Mouse (Mus musculus) 3134 (cell line): ENCODE measurements around the gene Tmem199.

Experiments
- DNase-seq: peaks from one replicate; pipeline ENCODE4 v3.0.0-alpha.2; 2011; ENCODE audit warnings: low spot score; ENCODE audit not compliant: insufficient read length; ENCODE audit errors: extremely low read depth

The Tmem199 gene

GRCm38 (mm10) chr11:78528714-78529113 is 16.7 kb upstream of the Tmem199 start:
- no peak for DNase-seq

DNA sequence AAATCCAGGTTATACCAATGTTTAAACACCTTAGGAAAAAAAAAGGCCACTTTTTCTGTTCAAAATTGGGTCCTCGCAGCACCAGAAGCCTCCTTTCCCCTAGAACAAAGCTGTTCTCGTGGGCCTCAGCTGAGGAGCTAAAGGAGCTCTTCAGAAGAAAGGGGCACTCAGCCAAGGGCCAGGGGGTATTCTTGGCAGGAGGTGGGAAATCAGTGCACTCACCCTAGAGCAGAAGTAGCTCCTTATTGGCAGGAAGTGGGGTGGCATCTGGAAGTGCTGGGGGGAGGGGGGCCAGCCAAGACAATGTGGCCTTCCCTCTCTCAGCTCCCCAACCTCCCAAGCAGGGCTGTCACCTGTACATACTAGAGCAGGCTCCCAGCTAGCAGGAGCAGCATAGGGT is 12.9 kb upstream of the Tmem199 start:
- DNase-seq, result no peak

- no peak for DNase-seq
These were observed 11.4 kb upstream of the Tmem199 start for GRCm38 (mm10) chr11:78523241-78523955.

GRCm38 (mm10) chr11:78522481-78522997 is 10.6 kb upstream of the Tmem199 start:
- DNase-seq, result peak; percentile 51

DNA sequence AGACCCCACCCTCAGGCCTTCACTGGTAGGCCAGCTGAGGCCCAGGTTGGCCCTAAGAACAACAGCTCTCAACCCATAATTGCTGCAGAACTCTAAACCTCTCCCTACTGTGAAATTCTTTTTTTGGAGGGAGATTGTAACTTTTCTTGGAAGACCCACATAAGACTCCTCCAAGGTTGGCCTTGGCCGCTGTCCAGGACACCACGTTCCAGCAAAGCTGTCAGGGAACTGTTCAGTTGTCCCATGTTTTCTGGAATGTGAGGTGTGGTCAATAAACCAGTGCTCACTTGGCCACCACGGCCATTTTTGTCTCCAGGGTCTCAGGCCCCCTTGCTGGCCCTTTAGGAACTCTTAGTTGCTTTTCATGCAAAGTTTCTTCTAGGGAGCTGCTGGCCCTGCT is 9.9 kb upstream of the Tmem199 start:
- DNase-seq, result no peak

DNA sequence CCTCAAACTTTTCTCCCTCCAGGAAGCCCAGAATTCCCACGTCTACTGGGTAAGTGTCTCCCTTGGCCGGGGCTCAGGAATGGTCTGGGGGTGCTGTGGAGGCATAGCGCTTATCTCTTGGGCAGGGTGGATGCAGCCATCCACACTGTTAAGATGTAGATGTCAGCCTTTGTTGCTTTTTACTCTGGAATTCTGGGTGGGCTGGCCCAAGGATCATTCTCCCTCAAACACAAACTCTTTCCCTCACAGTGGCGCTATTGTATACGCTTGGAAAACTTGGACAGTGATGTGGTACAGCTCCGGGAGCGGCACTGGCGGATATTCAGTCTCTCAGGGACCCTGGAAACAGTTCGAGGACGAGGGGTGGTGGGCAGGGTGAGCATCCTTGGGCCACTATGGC is 7.0 kb upstream of the Tmem199 start:
- DNase-seq, result no peak

DNA sequence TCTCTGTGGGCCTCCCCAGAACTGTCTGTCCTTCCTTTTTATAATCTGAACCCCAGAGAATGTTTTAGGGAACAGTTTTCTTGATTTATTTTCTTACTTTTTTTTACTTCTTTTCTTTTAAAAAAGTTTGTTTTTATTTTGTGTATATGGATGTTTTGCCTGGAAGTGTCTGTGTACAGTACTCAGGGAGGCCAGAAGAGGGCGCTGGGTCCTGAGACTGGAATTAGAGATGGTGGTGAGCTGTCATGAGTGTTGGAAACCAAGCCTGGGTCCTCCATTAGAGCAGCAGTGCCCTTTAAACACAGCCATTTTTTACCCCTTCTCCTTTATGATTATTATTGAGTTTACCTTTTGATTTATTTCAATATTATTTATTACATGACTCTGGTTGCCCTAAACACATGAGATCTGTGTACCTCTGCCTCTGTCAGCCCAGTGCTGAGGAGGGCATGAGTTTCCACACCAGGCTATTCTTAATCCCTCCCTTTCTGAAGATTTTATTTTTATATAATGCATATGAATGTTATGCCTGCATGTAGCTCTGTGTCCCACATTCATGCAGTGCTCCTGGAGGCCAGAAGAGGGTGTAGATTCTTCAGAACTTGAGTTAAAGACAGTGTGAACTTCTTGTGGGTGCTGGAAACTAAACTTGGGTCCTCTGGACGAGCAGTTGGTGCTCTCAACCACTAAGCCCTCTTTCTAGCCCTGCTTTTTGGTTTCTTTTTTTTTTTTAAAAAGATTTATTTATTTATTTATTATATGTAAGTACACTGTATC is 3.8 kb upstream of the Tmem199 start:
- DNase-seq, result no peak

DNA sequence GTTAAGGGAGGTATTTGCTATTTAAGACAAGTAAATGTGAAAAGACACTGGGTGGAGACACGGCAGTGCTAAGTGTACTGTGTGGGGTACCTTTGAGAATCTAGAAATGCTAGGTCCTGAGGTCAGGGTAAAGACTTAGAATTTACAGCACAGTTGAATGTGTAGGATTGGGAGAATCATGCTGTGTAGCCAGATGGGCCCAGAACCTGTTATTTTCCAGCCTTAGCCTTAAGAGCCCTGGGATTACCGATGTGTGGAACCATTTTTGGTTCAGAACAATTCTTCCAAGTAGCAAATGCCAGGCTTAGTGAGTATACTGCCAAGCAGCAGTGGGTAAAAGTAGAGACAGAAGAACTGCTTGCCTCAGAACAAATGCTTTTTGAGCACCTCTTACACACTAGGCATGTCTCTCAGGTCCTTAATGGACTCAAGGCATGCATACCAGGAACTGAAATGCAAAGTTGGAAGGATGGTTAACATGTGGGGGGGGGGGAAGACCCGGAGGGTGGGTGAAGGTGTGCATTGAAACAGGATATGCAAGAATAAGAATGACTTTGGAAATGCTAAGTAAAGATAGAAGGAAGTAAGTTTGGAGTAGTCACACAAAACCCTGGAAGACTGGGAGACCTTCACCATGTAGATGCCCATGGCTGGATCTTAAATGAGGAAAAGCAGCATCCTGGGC is 1.3 kb upstream of the Tmem199 start:
- no peak for DNase-seq

GRCm38 (mm10) chr11:78509148-78509547 is 2.8 kb downstream of the Tmem199 start:
- no peak for DNase-seq

GRCm38 (mm10) chr11:78505430-78505829 is 6.5 kb downstream of the Tmem199 start:
- DNase-seq, result no peak

DNA sequence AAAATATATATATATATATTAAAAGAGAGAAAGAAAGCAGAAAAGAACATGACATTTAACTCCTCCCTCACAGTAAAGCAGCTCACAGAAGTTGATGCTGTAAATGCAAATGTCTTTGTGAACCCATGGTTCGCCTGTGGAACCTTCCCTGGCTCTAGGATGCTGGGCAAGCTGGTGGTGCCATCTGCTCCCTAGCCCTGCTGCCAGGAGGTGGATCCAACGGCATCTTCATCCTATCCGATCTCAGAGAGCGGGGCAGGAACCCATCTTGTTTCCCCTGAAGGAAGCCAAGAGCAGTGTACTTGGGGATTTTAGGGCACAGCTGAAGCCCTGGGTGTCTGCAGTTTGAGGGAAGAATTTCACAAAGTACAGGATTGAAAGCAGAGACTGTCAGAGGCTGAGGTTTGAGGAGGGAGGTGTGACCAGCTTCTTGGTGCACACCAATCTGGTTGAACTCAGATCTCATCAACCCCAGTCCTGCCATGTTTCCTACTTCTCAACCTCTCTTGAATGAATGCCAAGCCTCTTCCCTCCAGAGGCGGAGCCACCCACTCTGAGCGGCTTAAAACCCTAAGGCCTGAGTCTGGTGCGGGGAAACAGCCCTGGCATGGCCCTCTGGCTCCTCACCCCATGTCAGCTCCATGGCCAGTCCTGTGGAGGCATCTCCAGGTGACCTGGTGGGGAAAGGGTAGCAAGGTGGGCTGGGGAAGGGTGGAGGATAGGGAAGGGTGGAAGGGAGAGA is 8.9 kb downstream of the Tmem199 start, which contains the start of gene Sebox:
Sebox (plus strand) TSS at position 539 of the 742 bp plus-strand sequence.
- no peak for DNase-seq

DNA sequence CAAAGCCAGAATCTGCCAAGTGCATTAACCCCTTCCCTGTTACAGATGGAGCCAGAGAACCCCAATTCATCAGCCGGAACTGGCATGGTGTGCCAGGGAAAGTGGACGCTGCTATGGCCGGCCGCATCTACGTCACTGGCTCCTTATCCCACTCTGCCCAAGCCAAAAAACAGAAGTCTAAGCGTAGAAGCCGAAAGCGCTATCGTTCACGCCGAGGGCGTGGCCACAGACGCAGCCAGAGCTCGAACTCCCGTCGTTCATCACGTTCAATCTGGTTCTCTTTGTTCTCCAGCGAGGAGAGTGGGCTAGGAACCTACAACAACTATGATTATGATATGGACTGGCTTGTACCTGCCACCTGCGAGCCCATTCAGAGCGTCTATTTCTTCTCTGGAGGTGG is 10.4 kb downstream of the Tmem199 start:
- no peak for DNase-seq

GRCm38 (mm10) chr11:78500623-78501202 is 11.3 kb downstream of the Tmem199 start:
- DNase-seq, result no peak

- DNase-seq, result no peak
These were observed 12.4 kb downstream of the Tmem199 start for GRCm38 (mm10) chr11:78499543-78499942.

DNA sequence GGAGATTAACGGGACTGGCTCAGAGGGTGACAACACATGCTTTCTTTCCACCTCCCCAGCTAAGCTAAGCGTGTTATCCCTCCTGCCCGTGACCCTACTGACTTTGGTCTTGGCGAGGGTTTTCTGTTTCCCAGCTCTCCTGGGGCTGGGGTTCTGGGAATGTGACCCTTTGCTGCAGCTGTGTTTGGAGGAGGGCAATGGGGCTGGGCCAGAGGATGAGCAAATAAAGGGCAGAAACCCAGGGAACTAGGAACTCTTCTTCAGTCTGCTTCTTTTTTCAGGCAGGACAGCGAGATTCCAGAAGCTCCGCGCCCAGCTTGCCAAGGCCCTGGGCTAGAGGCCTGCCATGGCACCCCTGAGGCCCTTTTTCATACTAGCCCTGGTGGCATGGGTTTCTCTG is 13.0 kb downstream of the Tmem199 start, which contains the start of gene Vtn:
Vtn (plus strand) TSS at position 88 of the 400 bp plus-strand sequence.
- no peak for DNase-seq

DNA sequence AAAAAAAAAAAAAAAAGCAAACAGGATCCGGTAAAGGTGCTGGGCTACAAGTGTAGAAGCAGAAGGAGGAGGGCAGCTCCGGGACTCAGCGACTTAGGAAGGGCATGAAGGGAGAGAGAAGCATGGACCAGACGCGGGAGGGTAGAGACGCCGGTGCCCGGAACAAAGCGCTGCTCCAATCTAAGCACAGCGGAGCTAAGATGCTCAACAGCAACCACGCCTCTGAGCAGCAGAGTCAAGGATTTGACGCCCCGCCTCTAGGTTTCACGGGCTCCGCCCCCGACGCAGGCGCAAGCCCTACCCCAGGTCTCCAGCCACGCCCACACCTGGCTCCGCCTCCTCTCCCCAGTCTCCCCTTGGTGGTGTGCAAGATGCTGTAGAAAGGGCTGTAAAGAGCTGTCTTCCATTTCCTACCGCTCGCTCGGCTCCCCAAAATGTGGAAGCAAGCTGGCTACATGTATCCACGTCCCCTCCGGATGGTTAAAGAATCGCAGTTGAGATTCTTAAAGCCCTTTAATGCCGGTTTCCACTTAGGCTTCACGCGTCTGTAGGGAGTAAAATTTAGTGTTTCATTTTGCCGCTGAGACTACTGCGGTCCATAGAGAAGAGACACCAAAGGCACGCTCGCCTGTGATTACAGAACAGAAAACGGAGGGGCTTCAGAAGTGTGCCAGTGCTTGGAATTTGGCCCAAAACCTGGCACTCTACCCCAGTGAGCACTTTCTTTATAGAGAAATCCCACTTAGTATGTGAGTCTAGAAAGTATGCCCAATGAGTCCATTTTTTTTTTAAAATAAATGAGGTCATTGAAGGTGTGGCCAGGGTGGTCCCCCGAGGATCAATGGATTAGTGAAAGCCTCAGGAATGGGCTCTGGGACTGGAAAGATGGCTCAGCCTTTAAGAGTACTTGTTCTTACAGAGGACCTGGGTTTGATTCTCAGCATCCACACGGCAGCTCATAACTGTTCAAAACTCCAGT is 14.1 kb downstream of the Tmem199 start, which contains the start of gene Sarm1:
Sarm1 (minus strand) TSS at position 211 of the 979 bp plus-strand sequence.
- peak; percentile 95 for DNase-seq

DNA sequence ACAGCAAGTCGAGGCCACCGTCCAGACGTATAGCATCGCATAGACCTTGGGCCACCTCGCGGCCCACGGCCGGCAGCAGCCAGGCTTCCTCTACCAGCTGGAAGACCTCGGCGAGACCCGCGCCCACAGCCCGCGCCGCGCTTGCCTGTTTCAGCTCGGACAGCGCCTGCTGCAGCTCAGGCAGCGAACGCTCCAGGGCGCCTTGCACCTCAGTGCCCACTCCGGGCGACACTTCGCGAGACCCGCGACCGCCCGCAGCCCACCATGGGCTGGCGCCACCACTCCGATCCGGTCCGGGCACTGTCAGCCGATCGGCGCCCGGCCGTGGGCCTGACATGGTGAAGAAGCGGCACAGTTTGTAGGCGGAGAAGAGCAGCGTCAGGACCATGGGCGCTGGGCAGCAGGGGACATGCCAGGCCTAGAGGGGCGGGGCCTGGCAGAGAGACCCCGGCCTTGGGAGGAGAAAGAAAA is 14.9 kb downstream of the Tmem199 start:
- no peak for DNase-seq

- DNase-seq, result no peak
These were observed 16.1 kb downstream of the Tmem199 start for GRCm38 (mm10) chr11:78495904-78496303.

GRCm38 (mm10) chr11:78490781-78491241 is 21.2 kb downstream of the Tmem199 start:
- no peak for DNase-seq
